Mouse (Mus musculus): ENCODE data around the gene Mrgprf.

DNA sequence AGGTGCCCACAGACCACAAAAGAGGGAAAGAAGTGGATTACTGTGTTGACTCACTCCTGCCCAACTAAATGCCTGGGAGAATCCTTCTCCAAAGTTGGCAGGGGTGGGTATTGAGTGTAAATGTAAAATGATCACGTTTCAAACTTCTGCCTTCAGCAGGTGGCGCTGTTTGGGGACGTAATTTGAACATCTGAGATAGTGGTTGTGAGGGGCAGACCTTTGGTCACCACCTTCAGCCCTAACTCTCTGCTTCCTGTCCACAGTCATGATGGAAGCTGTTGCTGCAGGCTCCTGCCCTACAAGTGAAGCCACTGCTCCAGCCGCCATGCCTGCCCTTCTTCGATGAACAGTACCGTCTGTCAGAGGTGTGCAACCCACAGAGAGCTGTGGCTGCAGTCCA lies 6.8 kb upstream of the Mrgprf start:
- no peak for TF ChIP-seq CTCF (IDR thresholded peaks at IDR 0.05; ENCODE audit: borderline replicate concordance, extremely low read depth, insufficient read depth, insufficient read length)
- TF ChIP-seq POLR2A (IDR thresholded peaks at IDR 0.05; ENCODE audit: borderline replicate concordance, extremely low read depth, insufficient read depth, insufficient read length, poor library complexity, severe bottlenecking), result no peak

Data from brain, embryonic 14.5 days (tissue).